Mouse (Mus musculus) heart, embryonic 16.5 days (tissue): ENCODE measurements around the gene Pi4ka. TPM values are rescaled to one million over a fixed set of nuclear protein-coding genes. Genes with fewer than 3 reads are reported as not detected.

Source experiments
- ATAC-seq: fragments of 200-750 bp; cut with Nextera tagmentation; replicated peaks from 2 replicates; pipeline ENCODE4 v1.8.0; 2017; ENCODE audit warnings: moderate number of reproducible peaks; ENCODE audit not compliant: insufficient read depth, low FRiP score; ENCODE audit errors: extremely low read depth
- H3K27ac ChIP-seq: fragments of 300-500 bp; sonication (generic); 2 replicates; pipeline ENCODE4 v1.5.1; 2014; ENCODE audit warnings: mild to moderate bottlenecking, low read length, control low read depth, moderate library complexity
- H3K27me3 ChIP-seq: fragments of 300-500 bp; sonication (generic); 2 replicates; pipeline ENCODE4 v1.6.1; 2014; ENCODE audit warnings: low read length, mixed read lengths; ENCODE audit not compliant: control insufficient read depth, insufficient read depth
- H3K36me3 ChIP-seq: fragments of 300-500 bp; sonication (generic); 2 replicates; pipeline ENCODE4 v1.6.1; 2014; ENCODE audit not compliant: control insufficient read depth, insufficient read depth
- H3K4me1 ChIP-seq: fragments of 300-500 bp; sonication (generic); 2 replicates; pipeline ENCODE4 v1.6.1; 2014; ENCODE audit warnings: low read length, mixed read lengths; ENCODE audit not compliant: control insufficient read depth, insufficient read depth
- H3K4me2 ChIP-seq: fragments of 300-500 bp; sonication (generic); 2 replicates; pipeline ENCODE4 v1.6.1; 2014; ENCODE audit warnings: low read depth, mild to moderate bottlenecking, control low read depth, low read length
- H3K4me3 ChIP-seq: fragments of 300-500 bp; sonication (generic); 2 replicates; pipeline ENCODE4 v1.5.1; 2014; ENCODE audit warnings: mild to moderate bottlenecking, control low read depth, low read length
- H3K9ac ChIP-seq: fragments of 300-500 bp; sonication (generic); 2 replicates; pipeline ENCODE4 v1.6.1; 2014; ENCODE audit warnings: low read length, control low read depth
- H3K9me3 ChIP-seq: fragments of 300-500 bp; sonication (generic); replicated peaks from 2 replicates; pipeline ENCODE4 v1.6.1; 2016; ENCODE audit warnings: low read length; ENCODE audit not compliant: control insufficient read depth
- WGBS: fragments of 180-500 bp; shearing (Covaris S2); extraction: QIAGEN DNeasy Blood & Tissue Kit; methylation state at CpG from one replicate; pipeline ENCODE4 v1.1.7; 2014; 5-methylcytosine and 5-hydroxymethylcytosine counted together
- polyA plus RNA-seq: library from polyadenylated mRNA; unstranded; fragments of >200 nt; fragmentation: Nextera tagmentation; extraction: Ambion mirVana; gene quantifications from 2 replicates; pipeline ENCODE4 v1.2.1, GENCODE M21; 2015

The Pi4ka gene
- polyA plus RNA-seq, 1 experiment from 2014 or later, result 30.8 TPM

- Histone ChIP-seq H3K4me3 (peak overlapping the region; percentile 69), H3K9me3 (no peaks in the 10 kb centered on the region)
- peak; percentile 72 for ATAC-seq
Observed at GRCm38 (mm10) chr16:17405271-17405696, 830 bp downstream of the Pi4ka start.

GRCm38 (mm10) chr16:17402855-17403254 lies 3.3 kb downstream of the Pi4ka start:
- no peak for ATAC-seq
- Histone ChIP-seq H3K4me1 (peaks cover 12% of the 10 kb centered on the region), H3K4me2 (no peak overlapping the region), H3K9me3 (no peaks in the 10 kb centered on the region), H3K9ac (no peak overlapping the region), H3K27ac (no peak overlapping the region), H3K4me3 (no peak overlapping the region), H3K27me3 (no peaks in the 10 kb centered on the region), H3K36me3 (peaks cover 3% of the 10 kb centered on the region; the same call in 1 of the 2 replicates)
- 60% methylated on average over 1 of the region's 1 CpGs for WGBS

More at GRCm38 (mm10) chr16:17405271-17405696, 830 bp downstream of the Pi4ka start:
- WGBS, result under 1% methylated on average over 22 of the region's 22 CpGs
- Histone ChIP-seq H3K27me3 (no peaks in the 10 kb centered on the region), H3K27ac (peak overlapping the region; percentile 79), H3K4me2 (peak overlapping the region; percentile 89), H3K36me3 (peaks cover 3% of the 10 kb centered on the region; the same call in 1 of the 2 replicates), H3K9ac (peak overlapping the region; percentile 79), H3K4me1 (peaks cover 18% of the 10 kb centered on the region)

GRCm38 (mm10) chr16:17392784-17393183 lies 13.3 kb downstream of the Pi4ka start:
- H3K4me3 ChIP-seq, result no peak overlapping the region
- H3K36me3 ChIP-seq, result peaks cover 13% of the 10 kb centered on the region
- WGBS, result 61% methylated on average over 4 of the region's 4 CpGs
- no peaks in the 10 kb centered on the region for H3K4me1 ChIP-seq
- no peak overlapping the region for H3K4me2 ChIP-seq
- ATAC-seq, result no peak
- no peaks in the 10 kb centered on the region for H3K9me3 ChIP-seq
- no peak overlapping the region for H3K9ac ChIP-seq
- no peak overlapping the region for H3K27ac ChIP-seq
- no peaks in the 10 kb centered on the region for H3K27me3 ChIP-seq

GRCm38 (mm10) chr16:17383594-17384326 lies 22.4 kb downstream of the Pi4ka start:
- ATAC-seq, result no peak
- Histone ChIP-seq H3K9ac (no peak overlapping the region), H3K36me3 (peaks cover 7% of the 10 kb centered on the region; the same call in 1 of the 2 replicates), H3K27ac (no peak overlapping the region), H3K27me3 (no peaks in the 10 kb centered on the region), H3K4me1 (no peaks in the 10 kb centered on the region; the same call in 1 of the 2 replicates), H3K4me2 (no peak overlapping the region), H3K9me3 (no peaks in the 10 kb centered on the region), H3K4me3 (no peak overlapping the region)
- WGBS, result 88% methylated on average over 2 of the region's 2 CpGs

GRCm38 (mm10) chr16:17382306-17382705 lies 23.8 kb downstream of the Pi4ka start:
- no peaks in the 10 kb centered on the region for H3K27me3 ChIP-seq
- H3K4me2 ChIP-seq, result no peak overlapping the region
- no peak overlapping the region for H3K4me3 ChIP-seq
- WGBS, result 52% methylated on average over 4 of the region's 4 CpGs
- no peaks in the 10 kb centered on the region; the same call in 1 of the 2 replicates for H3K4me1 ChIP-seq
- no peaks in the 10 kb centered on the region for H3K9me3 ChIP-seq
- H3K27ac ChIP-seq, result peak overlapping the region; percentile 31; the same call in 1 of the 2 replicates
- peaks cover 13% of the 10 kb centered on the region; the same call in 1 of the 2 replicates for H3K36me3 ChIP-seq
- H3K9ac ChIP-seq, result no peak overlapping the region
- no peak for ATAC-seq

- Histone ChIP-seq H3K36me3 (peaks cover 34% of the 10 kb centered on the region), H3K9ac (no peak overlapping the region), H3K4me2 (no peak overlapping the region), H3K4me3 (no peak overlapping the region), H3K9me3 (no peaks in the 10 kb centered on the region), H3K27ac (no peak overlapping the region), H3K4me1 (no peaks in the 10 kb centered on the region), H3K27me3 (no peaks in the 10 kb centered on the region)
- WGBS, result 95% methylated on average over 4 of the region's 4 CpGs
- no peak for ATAC-seq
Observed at GRCm38 (mm10) chr16:17358787-17359186, 47.3 kb downstream of the Pi4ka start.

GRCm38 (mm10) chr16:17356031-17356430 lies 50.1 kb downstream of the Pi4ka start:
- H3K27me3 ChIP-seq, result no peaks in the 10 kb centered on the region
- WGBS, result 84% methylated on average over 6 of the region's 6 CpGs
- no peaks in the 10 kb centered on the region for H3K9me3 ChIP-seq
- no peak for ATAC-seq
- H3K4me3 ChIP-seq, result no peak overlapping the region
- H3K9ac ChIP-seq, result no peak overlapping the region
- no peak overlapping the region for H3K27ac ChIP-seq
- no peak overlapping the region for H3K4me2 ChIP-seq
- no peaks in the 10 kb centered on the region for H3K4me1 ChIP-seq
- peaks cover 48% of the 10 kb centered on the region for H3K36me3 ChIP-seq

- Histone ChIP-seq H3K27me3 (no peaks in the 10 kb centered on the region), H3K4me3 (no peak overlapping the region), H3K9me3 (no peaks in the 10 kb centered on the region), H3K4me1 (no peaks in the 10 kb centered on the region), H3K27ac (no peak overlapping the region), H3K36me3 (peaks cover 25% of the 10 kb centered on the region), H3K9ac (no peak overlapping the region), H3K4me2 (no peak overlapping the region)
- ATAC-seq, result no peak
- WGBS, result 88% methylated on average over 1 of the region's 1 CpGs
Observed at GRCm38 (mm10) chr16:17346766-17347165, 59.3 kb downstream of the Pi4ka start.

- Histone ChIP-seq H3K27me3 (no peaks in the 10 kb centered on the region), H3K4me1 (no peaks in the 10 kb centered on the region), H3K9ac (no peak overlapping the region), H3K36me3 (peaks cover 20% of the 10 kb centered on the region), H3K4me2 (no peak overlapping the region), H3K9me3 (no peaks in the 10 kb centered on the region), H3K27ac (no peak overlapping the region), H3K4me3 (no peak overlapping the region)
- no peak for ATAC-seq
- 84% methylated on average over 2 of the region's 2 CpGs for whole genome bisulfite sequencing
Observed at GRCm38 (mm10) chr16:17345813-17346155, 60.3 kb downstream of the Pi4ka start.
